Mouse (Mus musculus) CD8-positive naive resting alpha-beta T cell, adult 57 days (primary cell): ENCODE data around the gene Gm5431. TPM values are rescaled to one million over a fixed set of nuclear protein-coding genes. Genes with fewer than 3 reads are reported as not detected.

Experiments
- total RNA-seq: library from RNA; stranded (reverse); gene quantifications from one replicate; pipeline ENCODE4 v1.2.4, GENCODE M21; 2023

Gene Gm5431
- 17.5 TPM for total RNA-seq

GRCm38 (mm10) chr11:48902021-48902420 is at the start of gene Gm5431:
Gm5431 (minus strand) TSS chr11:48902214.

GRCm38 (mm10) chr11:48946090-48946489 is 44.1 kb upstream of the Gm5431 start, which contains the start of gene Psme2b:
Psme2b (minus strand) TSS chr11:48946190.

GRCm38 (mm10) chr11:48871201-48871772 is 30.7 kb downstream of the Gm5431 start, which contains the start of gene Irgm1:
Irgm1 (minus strand) TSS chr11:48871683.

Other genes with a start within 250 kb of the Gm5431 start
- 2,261 TPM for gene Rack1, start 101.9 kb downstream of the Gm5431 start, total RNA-seq
- gene Trim41, start 84.9 kb downstream of the Gm5431 start, total RNA-seq: 28.7 TPM
- gene Trim7, start 76.1 kb downstream of the Gm5431 start, total RNA-seq: 15.4 TPM
- 0.55 TPM for gene Gm12184, start 75.6 kb downstream of the Gm5431 start, total RNA-seq
- gene Irgm1, start 30.5 kb downstream of the Gm5431 start, total RNA-seq: 49.6 TPM
- 32.2 TPM for gene Psme2b, start 44.0 kb upstream of the Gm5431 start, total RNA-seq
- gene Olfr56, start 76.7 kb upstream of the Gm5431 start, total RNA-seq: 1.0 TPM
- gene 9930111J21Rik1, start 77.2 kb upstream of the Gm5431 start, total RNA-seq: 63.7 TPM
- gene Gm12185, start 90.0 kb upstream of the Gm5431 start, total RNA-seq: 50.9 TPM
- 115 TPM for gene Tgtp1, start 92.0 kb upstream of the Gm5431 start, total RNA-seq
- gene 9930111J21Rik2, start 149.0 kb upstream of the Gm5431 start, total RNA-seq: 77.4 TPM
- 86.7 TPM for gene Tgtp2, start 162.0 kb upstream of the Gm5431 start, total RNA-seq
- gene Ifi47, start 174.4 kb upstream of the Gm5431 start, total RNA-seq: 138 TPM
- not detected for gene Olfr1396, start 212.7 kb upstream of the Gm5431 start, total RNA-seq
- not detected for gene Olfr1395, start 240.1 kb upstream of the Gm5431 start, total RNA-seq